Mouse (Mus musculus) kidney, adult 2 months (tissue): Measurements from ENCODE around the gene Saysd1.

Experiments used
- CTCF ChIP-seq: fragments of 200-500 bp; conservative IDR thresholded peaks from 2 replicates; pipeline ENCODE4 v1.5.1; 2011; ENCODE audit warnings: low read depth, mild to moderate bottlenecking, control low read depth, low read length, moderate library complexity, mixed read lengths; ENCODE audit not compliant: insufficient read depth, insufficient read length
- POLR2A ChIP-seq: fragments of 200-500 bp; IDR thresholded peaks from one replicate; pipeline ENCODE4 v1.6.1; 2011; ENCODE audit warnings: low read depth, low read length, control low read depth

GRCm38 (mm10) chr14:20032738-20033116 lies 105.6 kb downstream of the Saysd1 start:
- TF ChIP-seq POLR2A: no peak
- TF ChIP-seq CTCF: no peak
